Mouse (Mus musculus) megakaryocyte-erythroid progenitor cell, adult 5-6 weeks (primary cell): Measurements from ENCODE around the gene Rbm44. TPM values are rescaled to one million over a fixed set of nuclear protein-coding genes. Genes with fewer than 3 reads are reported as not detected.
A peak's percentile ranks its signal among the peaks of the same experiment; 100 is the strongest.

Source experiments
- ATAC-seq: replicated peaks from 2 replicates; pipeline ENCODE4 v1.8.0; 2016; ENCODE audit warnings: mild to moderate bottlenecking, inconsistent platforms; ENCODE audit not compliant: severe bottlenecking, poor library complexity, low FRiP score, low TSS enrichment
- total RNA-seq, 2 experiments: library from RNA; stranded (forward) in 1 of 2; stranded (reverse) in 1 of 2; fragments of 200-1000, 215-1000 nt in 1 of 2; fragments of >200 nt in 1 of 2; fragmentation: Nextera tagmentation in 1 of 2; gene quantifications; 2 replicates each; pipeline ENCODE4 v1.2.3; 2014 to 2017

Rbm44 gene
- total RNA-seq, 2 experiments from 2014 or later, result 9.0 to 11.7 TPM

DNA sequence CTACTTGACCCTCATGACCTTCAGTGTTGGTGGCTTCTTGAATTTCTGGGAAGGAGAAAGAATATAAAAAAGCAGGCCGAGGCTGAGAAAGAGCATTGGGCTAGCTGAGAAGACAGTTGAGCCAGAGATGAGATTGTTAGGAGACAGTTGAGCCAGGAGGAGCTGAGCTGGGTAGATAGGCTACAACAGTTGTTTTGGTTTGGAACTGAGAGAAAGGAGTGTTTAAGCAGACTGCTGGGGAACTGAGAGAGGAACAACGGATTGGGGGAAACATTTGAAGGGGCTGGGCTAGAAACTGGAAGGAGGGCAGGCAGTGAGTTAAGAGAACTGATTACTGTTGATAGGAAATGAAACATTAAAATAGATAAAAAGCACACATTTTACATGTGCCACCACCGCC lies 31.1 kb downstream of the Rbm44 start:
- ATAC-seq, result peak; percentile 69

DNA sequence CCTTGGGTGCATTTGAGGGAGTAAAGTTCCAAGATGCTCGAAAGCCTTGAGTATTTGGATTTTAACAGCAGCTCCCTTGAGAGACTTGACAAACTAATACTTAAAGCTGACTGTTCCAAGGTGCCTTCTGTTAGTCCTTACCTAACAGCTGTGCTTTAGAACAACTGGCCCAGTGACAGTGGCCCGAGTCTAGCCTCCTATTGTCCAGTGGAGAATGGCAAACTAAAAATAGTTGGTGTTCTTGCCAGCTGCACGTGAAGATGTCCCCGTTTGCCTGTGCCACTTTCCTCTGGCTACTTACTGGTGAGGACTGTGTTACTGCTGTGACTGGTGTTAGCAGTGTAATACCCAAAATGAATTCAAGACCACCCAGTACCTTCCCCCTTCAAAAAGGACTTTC lies 32.0 kb downstream of the Rbm44 start:
- no peak for ATAC-seq

DNA sequence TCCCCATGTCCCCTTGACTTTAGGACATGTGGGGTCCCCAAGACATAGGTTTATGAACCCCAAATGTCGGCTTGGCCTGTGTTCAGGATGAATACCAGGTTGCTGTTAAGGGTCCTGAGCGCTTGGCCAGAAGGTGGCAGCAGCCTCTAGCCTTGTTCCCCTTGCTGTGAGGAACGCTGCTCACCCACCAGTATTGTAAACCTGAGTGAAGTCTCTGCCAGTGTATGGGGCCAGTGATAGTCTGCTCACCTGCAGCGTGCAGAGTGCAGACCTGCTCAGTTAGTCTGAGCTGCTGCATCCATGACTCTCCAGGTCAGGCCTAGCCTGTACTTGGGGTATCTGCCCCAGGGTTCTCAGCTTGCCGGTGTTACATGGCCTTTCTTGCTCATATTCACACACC lies 34.2 kb downstream of the Rbm44 start:
- peak; percentile 68 for ATAC-seq

DNA sequence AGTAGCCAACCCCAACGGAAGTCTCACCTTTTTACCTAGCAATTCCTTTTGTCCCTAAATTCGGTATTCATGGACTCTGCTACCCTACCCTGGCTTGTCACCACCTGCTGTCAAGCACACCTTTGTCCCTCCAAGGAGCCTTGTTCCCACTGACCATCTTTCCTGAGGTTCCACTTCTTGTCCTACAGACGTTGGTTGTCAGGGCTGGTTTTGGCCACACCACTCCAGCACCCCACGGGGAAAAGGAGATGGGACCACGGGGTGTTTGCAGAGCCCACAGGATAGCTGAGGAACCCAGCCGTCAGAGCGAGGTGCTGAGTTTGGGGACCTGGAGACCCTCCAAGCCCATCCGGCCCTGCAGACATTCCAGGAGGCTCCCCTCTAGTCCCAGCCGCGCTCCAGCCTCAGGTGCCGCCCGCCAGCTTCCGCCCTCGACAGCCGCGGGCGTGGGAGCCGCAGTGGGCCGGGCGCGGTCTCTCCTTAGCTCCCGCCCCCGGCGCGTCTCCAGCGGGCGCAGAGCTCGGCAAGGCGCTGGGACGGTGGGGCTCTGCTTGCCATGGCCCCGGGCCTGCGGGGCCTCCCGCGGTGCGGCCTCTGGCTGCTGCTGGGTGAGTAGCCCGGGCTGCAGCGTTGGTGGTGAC lies 34.8 kb downstream of the Rbm44 start, which contains the start of gene Ramp1:
TSS of gene Ramp1 (plus strand) at position 290 of the 641 bp plus-strand sequence.
- peak; percentile 39; the same call in 1 of the 2 replicates for ATAC-seq

DNA sequence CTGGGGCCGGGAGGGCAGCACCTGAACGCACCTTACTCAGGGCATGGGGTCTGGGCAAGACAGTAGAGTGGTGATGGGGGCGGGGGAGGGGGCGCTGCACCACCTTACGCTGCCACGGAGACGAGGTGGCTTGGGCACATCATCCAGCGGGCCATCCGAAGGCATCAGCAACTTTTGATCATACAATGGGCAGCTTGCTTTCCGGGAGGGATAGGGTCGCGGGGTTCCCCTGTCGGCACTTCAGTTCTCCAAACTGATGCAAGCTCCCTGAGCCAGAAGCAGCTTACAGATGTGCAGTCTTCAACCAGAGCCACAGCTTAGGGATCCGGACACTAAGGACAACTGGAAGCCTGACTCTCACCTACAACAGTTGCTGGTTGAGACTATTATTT lies 35.3 kb downstream of the Rbm44 start:
- ATAC-seq, result no peak

DNA sequence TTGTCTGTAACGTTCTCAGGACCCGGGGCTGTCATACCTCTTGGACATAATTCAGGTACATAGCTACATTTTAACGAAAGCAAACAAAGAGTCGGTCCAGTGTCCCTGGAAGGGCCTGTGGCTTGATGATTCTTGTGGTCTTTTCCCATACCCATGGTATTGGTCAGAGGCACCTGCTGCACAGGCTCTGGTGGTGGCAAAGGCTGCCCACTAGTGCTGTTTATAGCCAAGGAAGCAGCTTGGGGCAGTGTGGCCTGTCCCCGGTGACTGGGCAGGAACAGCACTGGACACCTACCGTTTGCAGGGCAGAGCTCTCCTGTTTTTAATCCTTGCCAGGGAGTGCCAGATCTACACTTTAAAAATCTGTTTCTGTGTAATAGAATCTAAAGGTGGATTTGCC lies 35.8 kb downstream of the Rbm44 start:
- ATAC-seq, result no peak

DNA sequence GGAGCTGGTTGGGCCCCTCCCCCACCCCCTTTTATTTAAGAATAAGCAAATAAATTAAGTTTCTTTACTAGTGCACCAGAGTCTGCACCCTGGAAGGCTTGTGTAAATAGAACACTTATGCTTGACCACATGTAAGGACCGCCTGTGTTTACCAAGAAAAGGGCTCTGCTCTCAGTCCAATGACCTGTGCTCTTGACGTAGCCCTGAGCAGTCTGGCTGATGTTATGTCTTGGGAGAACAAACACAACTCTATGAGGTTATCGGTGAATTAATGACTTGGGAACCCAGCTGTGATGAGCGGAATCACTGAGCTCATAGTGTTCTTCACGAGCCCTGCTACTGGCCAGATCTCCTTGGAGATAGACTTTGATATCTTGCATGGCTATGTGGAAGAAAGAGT lies 36.4 kb downstream of the Rbm44 start:
- ATAC-seq, result no peak

DNA sequence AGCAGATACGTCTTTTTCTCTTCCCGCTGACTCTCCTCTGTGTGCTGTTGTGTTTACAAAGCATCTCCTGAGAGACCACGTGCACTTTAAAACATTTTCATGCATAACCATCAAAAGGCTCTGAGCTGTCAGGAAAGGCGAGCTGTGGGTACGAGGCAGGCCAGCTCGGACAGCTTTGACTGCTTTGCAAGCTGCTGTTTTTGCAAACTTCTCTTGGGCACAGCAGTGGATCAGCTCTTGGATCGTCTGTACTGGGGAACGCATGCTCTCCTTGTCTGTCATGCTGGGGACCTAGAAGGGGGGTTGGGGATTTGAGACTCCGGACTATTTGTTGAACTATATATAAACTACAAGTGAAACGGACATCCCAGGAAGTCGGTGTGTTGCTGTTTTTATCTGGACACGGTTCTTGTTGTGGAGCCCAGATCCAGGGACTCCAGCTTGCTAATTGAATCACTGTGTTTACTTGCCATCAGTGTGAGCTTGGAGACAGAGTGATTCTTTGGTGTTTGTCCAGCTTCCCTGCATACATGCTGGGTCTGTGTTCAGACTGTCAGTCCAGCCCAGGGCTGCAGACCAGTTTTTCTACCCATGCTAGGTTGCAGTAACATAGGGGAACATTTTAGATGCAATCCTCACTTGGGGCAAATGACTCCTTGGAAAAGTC lies 37.0 kb downstream of the Rbm44 start:
- no peak for ATAC-seq

DNA sequence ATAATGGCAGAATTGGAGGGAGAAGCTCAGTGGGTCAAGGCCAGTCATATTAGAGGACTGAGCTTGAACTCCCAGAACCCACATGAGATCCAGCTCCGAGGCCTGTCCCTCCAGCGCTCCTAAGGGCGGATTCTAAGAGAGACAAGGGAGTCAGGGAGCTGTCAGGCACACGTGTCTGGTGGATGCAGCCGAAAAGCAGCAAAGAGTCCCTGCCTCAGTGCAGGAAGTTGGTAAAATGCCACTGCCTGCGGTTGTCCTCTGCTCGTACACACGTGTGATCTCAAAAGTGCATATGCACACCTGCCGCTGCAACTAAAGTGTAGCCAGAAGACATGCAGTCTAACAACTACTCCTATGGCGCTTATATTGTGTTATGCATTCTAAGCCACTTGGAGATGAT lies 38.4 kb downstream of the Rbm44 start:
- no peak for ATAC-seq

DNA sequence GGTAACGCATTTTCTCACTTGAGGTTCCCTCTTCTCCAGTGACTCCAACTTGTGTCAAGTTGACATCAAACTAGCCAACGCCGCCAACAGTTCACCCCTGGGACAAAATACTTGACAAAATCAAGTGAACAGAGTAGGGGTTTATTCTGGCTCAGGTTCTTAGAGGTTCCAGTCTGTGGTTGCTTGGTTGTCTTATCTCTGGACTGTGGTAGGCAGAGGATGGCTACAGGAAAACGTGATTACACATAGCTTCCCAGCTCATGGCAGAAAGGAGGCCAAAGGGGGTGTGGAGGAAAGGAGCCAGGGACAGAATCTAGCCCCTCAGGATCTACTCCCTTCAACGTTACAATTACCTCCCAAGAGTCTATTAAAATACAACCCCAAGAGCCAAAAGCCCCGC lies 41.8 kb downstream of the Rbm44 start:
- ATAC-seq, result peak; percentile 24; the same call in 1 of the 2 replicates

DNA sequence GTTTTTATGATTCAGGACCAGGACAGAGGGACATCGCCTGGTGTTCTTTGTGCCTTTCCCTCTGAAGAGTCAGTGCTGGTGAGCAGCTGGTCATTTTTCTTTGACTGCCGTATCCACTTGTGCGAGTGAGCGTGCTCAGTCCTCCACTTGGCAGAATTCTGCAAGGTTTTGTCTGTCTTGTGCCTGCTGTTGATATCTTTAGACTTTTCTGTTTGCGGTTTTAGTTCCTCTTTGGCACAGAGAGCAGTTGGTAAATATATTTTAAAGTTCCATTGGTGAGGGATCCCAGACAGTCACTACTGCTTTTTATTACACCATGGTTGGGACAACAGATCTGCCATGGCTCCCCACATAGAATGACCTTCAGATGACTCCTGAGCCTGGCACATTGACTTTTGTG lies 42.4 kb downstream of the Rbm44 start:
- peak; percentile 32 for ATAC-seq

DNA sequence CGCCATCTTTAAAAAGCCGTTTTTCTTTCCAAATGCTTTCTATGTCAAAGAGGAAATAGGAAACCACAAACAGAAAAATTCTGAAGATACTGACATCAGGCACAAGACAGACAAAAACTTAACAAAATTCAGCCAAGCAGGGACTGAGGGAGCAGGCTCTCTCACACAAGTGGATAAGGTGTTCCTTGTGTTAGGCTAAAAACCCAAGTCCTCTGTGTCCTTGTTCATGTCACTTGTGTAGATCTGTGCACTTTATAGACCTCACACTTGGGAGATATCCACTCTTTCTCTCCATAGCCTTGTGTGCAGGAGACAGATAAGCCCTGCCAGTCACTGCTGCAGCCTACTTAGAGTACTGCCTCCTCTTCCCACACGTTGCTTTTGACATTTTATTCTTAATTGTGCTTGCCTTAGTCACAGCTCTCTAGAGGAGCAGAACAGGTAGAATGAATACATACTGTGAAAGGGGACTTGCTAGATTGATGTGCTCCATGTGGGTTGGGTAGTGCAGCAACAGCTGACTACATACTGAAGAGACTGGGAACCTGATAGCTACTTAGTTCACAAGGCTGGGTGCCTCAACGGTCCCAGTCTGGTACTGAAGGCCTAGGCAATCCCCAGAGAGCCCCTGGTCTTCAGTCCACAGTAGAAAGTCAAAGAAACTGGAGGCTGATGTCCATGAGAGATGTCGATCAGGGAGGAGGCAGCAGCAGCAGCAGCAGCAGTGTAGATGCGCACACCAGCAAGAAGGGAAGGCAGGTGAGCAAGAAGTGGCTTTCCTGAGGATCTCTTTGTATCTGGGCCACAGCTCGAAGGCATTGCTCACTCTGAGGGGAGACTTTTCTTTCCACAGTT lies 43.1 kb downstream of the Rbm44 start:
- ATAC-seq, result peak; percentile 88

DNA sequence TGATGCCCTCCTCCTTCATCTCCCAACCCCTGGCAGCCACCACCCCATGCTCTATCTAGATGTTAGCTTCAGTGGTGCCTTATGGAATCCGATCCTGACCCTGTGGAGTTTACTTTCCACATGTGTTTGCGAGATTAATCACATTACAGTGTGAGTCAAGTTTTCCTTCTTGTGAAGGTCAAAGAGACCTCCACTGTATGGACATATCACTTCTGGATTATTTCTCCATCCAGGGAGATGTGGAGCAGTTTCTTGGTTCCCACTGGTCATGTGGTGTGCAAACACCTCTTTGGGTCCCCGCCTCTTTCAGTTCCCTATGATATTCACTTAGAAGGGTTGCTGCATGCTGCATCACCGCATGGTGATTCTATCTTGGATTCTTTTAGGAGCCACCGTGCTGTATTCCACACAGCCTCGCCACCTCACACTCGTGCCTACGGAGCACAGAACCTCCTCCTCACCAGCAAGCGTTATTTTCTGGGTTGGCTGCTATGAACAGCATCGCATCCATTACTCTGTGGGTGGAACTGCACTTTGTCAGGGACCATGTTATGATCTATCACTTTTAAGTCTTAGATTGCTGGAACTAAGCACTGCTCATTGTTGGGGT lies 44.1 kb downstream of the Rbm44 start:
- ATAC-seq, result no peak

DNA sequence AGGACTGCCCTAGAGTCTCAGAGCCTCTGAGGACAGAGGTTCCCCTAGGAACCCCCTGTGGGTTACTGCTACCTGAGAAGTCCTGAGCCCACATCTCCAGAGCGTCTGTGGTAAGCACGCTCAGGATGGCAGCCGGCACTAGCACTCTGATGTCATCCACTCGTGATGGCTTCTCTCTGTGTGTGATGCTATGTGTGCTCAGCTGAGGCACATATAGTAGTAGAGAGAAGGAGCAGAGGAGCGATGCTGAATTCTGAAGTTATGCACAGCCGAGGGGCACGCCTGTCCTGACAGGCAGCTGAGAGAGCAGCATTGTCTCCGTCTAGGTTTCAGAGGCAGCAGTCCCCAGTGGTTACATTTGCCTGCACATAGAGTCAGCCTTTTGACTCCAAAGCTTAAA lies 47.3 kb downstream of the Rbm44 start:
- ATAC-seq, result no peak

DNA sequence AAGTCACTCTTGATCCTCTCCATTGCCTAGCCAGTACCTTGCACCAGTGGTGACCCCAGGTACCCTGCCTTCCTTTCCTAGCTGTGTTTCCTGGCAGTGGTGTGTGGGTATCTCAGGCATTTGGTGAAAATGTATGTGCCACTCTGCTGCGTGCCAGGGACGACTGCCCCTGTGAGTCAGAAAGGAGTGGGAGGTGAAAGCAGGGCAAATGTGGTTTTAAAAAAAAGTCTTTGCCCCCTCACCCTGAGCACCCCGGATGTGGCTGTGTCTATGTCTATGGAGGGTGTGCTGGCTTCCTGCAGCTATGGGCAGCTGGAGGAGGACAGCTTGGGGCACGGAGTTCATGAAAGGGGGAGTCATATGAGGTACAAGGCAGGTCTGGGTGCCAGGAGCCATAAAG lies 48.4 kb downstream of the Rbm44 start:
- no peak for ATAC-seq

DNA sequence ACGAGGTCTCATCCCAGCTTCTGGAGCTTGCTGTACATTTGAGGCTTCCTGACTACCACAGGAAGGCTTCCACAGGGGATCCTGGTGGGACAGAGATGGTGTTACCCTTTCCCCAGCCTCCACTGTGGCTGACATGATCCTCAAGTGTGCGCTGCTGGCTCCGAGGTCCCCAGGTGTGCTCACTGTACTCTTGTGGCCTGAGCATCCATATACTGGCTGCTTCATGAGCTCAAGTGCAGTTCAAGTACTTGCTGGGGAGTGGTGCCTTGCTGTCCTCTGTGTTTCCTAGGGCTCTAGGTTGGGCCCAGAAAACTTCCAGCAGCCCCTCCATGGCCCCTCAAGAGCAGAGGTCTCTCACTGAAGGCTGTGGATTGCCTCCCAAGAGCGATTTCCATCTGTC lies 48.8 kb downstream of the Rbm44 start:
- ATAC-seq, result no peak

DNA sequence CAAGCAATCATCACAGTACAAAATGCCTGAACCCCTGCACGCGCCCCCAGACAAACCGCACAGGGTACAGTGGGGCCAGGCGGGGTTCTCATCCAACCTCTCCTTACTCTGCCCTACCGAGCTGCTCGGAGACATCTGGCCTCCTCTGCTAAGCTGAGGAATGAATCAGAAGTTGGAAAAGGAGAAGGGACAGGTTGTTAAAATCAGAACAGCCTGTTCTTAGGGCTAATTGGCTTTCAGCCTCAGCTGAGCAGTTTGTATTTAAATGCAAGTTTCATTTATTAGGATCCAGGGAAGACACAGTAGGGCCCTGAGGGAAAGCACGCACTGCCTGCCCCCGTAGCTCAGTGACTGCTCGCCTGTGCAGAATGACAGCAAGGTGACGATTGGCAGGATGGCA lies 54.9 kb downstream of the Rbm44 start:
- ATAC-seq, result no peak

DNA sequence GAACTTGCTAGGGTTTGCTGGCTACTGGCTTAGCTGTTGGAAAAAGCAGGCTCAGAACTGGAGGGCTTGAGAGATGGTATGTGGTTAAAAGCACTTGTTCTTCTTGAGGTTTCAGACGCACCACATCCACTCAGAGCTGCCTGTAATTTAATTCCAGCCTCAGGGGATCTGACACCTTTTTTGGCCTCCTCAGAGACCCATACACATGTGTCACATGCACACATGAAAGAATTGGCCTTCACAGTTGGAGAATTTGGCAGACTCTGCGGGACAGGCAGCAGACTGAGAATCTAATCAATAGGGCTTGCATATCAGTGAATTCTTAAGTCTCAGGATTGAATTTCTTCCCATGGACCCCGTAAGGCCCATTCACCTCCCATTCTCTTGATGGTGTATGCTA lies 56.2 kb downstream of the Rbm44 start:
- no peak for ATAC-seq

DNA sequence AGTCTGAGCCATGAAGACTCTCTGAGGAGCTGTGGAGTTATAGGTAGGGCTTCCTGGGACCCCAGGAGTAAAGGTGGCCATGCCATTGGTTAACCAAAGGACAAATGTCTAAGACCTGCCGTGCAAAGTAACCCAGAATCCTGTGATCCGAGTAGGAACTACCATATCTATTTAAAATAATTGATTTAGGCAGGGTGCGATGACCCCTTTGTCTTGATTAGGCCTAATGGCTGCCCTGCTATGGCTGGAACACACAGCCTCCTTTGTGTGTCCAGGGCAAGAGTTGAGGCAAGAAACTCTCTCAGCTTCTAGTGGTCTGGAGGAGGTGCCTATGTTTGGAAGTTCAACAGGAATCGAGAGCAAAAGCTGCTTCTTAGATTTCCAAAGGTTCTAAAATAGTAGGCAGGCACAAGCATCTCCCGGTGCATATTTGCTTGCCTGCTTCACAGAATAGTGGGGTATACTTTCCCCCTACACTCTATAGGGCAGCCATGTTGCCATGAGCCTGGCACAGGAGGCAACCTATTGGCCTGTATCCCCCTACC lies 59.4 kb downstream of the Rbm44 start:
- ATAC-seq, result no peak

DNA sequence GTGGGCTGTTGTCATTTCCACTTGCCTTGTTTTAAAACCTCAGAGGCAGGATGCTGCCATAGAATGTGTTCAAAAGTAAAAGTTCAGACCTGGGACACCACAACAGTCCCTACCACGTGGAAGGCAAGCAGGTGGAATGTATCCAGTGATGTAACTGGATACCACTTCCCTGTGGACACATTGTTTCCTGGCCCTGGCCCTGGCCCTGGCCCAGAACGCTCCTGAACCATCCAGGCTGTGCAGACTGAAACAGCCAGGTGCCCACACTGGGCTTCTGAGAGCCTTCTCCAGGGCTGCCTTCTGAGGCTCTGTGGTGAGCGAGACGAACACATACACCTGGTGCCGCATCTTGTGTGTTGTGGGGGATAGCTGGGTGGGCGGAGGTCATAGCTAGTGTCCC lies 60.8 kb downstream of the Rbm44 start:
- no peak for ATAC-seq
